Mouse (Mus musculus) heart, embryonic 16.5 days (tissue): Measurements from ENCODE around the gene Zdhhc14. TPM values are rescaled to one million over a fixed set of nuclear protein-coding genes. Genes with fewer than 3 reads are reported as not detected.

Experiments
- ATAC-seq: fragments of 200-750 bp; cut with Nextera tagmentation; replicated peaks from 2 replicates; pipeline ENCODE4 v1.8.0; 2017; ENCODE audit warnings: moderate number of reproducible peaks; ENCODE audit not compliant: insufficient read depth, low FRiP score; ENCODE audit errors: extremely low read depth
- H3K27ac ChIP-seq: fragments of 300-500 bp; sonication (generic); 2 replicates; pipeline ENCODE4 v1.5.1; 2014; ENCODE audit warnings: mild to moderate bottlenecking, low read length, control low read depth, moderate library complexity
- H3K27me3 ChIP-seq: fragments of 300-500 bp; sonication (generic); 2 replicates; pipeline ENCODE4 v1.6.1; 2014; ENCODE audit warnings: low read length, mixed read lengths; ENCODE audit not compliant: control insufficient read depth, insufficient read depth
- H3K36me3 ChIP-seq: fragments of 300-500 bp; sonication (generic); 2 replicates; pipeline ENCODE4 v1.6.1; 2014; ENCODE audit not compliant: control insufficient read depth, insufficient read depth
- H3K4me1 ChIP-seq: fragments of 300-500 bp; sonication (generic); 2 replicates; pipeline ENCODE4 v1.6.1; 2014; ENCODE audit warnings: low read length, mixed read lengths; ENCODE audit not compliant: control insufficient read depth, insufficient read depth
- H3K4me2 ChIP-seq: fragments of 300-500 bp; sonication (generic); 2 replicates; pipeline ENCODE4 v1.6.1; 2014; ENCODE audit warnings: low read depth, mild to moderate bottlenecking, control low read depth, low read length
- H3K4me3 ChIP-seq: fragments of 300-500 bp; sonication (generic); 2 replicates; pipeline ENCODE4 v1.5.1; 2014; ENCODE audit warnings: mild to moderate bottlenecking, control low read depth, low read length
- H3K9ac ChIP-seq: fragments of 300-500 bp; sonication (generic); 2 replicates; pipeline ENCODE4 v1.6.1; 2014; ENCODE audit warnings: low read length, control low read depth
- H3K9me3 ChIP-seq: fragments of 300-500 bp; sonication (generic); replicated peaks from 2 replicates; pipeline ENCODE4 v1.6.1; 2016; ENCODE audit warnings: low read length; ENCODE audit not compliant: control insufficient read depth
- WGBS: fragments of 180-500 bp; shearing (Covaris S2); extraction: QIAGEN DNeasy Blood & Tissue Kit; methylation state at CpG from one replicate; pipeline ENCODE4 v1.1.7; 2014; 5-methylcytosine and 5-hydroxymethylcytosine counted together
- polyA plus RNA-seq: library from polyadenylated mRNA; unstranded; fragments of >200 nt; fragmentation: Nextera tagmentation; extraction: Ambion mirVana; gene quantifications from 2 replicates; pipeline ENCODE4 v1.2.1, GENCODE M21; 2015

Zdhhc14 gene
- polyA plus RNA-seq, 1 experiment from 2014 or later: 1.3 TPM

DNA sequence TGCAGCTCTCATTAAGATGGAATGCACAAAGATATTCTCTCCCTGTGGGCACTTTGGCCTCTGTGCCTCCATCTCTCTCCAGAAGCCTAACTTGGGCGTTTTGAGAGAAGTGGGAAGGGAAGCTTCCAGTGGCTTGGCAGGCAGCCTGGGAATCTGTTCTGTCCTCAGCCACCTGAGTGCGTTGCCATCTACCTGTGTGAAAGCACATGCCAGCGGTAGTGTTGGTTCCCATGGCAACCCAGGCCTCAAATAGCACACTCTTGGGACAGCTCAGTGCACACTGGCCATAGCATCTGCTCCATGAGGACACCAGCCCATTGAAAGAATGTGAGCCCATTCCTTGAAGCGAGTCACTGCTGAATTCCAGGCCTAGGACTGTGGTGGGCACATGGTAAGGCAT, 83.2 kb downstream of the Zdhhc14 start:
- H3K4me2 ChIP-seq: no peak overlapping the region
- WGBS: 55% methylated on average over 4 of the region's 4 CpGs
- no peak overlapping the region for H3K4me3 ChIP-seq
- no peaks in the 10 kb centered on the region for H3K9me3 ChIP-seq
- no peaks in the 10 kb centered on the region for H3K4me1 ChIP-seq
- H3K36me3 ChIP-seq: no peaks in the 10 kb centered on the region
- H3K9ac ChIP-seq: no peak overlapping the region
- no peak for ATAC-seq
- no peak overlapping the region for H3K27ac ChIP-seq
- H3K27me3 ChIP-seq: no peaks in the 10 kb centered on the region

DNA sequence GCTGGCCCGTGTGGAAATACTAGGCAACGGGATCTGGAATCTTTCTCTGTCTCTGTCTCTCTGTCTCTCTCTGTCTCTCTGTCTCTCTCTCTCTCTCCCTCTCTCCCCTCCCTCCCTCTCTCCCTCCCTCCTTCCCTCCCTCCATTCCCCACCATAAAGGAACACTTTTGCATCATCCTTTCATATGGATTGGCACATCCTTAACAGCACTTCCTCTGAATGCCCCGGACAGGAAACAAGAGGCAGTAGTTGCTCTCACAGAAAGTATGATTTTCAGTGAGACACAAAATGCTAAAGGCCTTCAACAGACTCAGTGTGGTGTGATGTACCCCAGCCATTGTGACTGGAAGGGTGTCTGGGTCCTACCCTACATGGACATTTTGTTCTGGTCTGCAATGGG, 89.9 kb downstream of the Zdhhc14 start:
- Histone ChIP-seq H3K27me3 (no peaks in the 10 kb centered on the region), H3K4me1 (no peaks in the 10 kb centered on the region), H3K36me3 (no peaks in the 10 kb centered on the region), H3K4me2 (no peak overlapping the region), H3K9ac (no peak overlapping the region), H3K4me3 (no peak overlapping the region), H3K27ac (no peak overlapping the region), H3K9me3 (no peaks in the 10 kb centered on the region; the same call in 1 of the 2 replicates)
- ATAC-seq: no peak
- 79% methylated on average over 3 of the region's 3 CpGs for WGBS

- H3K27me3 ChIP-seq: no peaks in the 10 kb centered on the region
- WGBS: 71% methylated on average over 5 of the region's 5 CpGs
- no peak overlapping the region for H3K4me3 ChIP-seq
- H3K4me1 ChIP-seq: no peaks in the 10 kb centered on the region
- no peaks in the 10 kb centered on the region; the same call in 1 of the 2 replicates for H3K9me3 ChIP-seq
- no peak for ATAC-seq
- no peaks in the 10 kb centered on the region for H3K36me3 ChIP-seq
- H3K27ac ChIP-seq: no peak overlapping the region
- no peak overlapping the region for H3K9ac ChIP-seq
- H3K4me2 ChIP-seq: no peak overlapping the region
Measured at GRCm38 (mm10) chr17:5582937-5583336, 90.6 kb downstream of the Zdhhc14 start.

- no peaks in the 10 kb centered on the region for H3K4me1 ChIP-seq
- H3K9me3 ChIP-seq: no peaks in the 10 kb centered on the region; the same call in 1 of the 2 replicates
- H3K27ac ChIP-seq: no peak overlapping the region
- no peak overlapping the region for H3K9ac ChIP-seq
- H3K27me3 ChIP-seq: no peaks in the 10 kb centered on the region
- H3K4me2 ChIP-seq: no peak overlapping the region
- WGBS: 61% methylated on average over 12 of the region's 12 CpGs
- no peaks in the 10 kb centered on the region for H3K36me3 ChIP-seq
- H3K4me3 ChIP-seq: no peak overlapping the region
- ATAC-seq: no peak
Measured at GRCm38 (mm10) chr17:5583472-5584145, 91.3 kb downstream of the Zdhhc14 start.

DNA sequence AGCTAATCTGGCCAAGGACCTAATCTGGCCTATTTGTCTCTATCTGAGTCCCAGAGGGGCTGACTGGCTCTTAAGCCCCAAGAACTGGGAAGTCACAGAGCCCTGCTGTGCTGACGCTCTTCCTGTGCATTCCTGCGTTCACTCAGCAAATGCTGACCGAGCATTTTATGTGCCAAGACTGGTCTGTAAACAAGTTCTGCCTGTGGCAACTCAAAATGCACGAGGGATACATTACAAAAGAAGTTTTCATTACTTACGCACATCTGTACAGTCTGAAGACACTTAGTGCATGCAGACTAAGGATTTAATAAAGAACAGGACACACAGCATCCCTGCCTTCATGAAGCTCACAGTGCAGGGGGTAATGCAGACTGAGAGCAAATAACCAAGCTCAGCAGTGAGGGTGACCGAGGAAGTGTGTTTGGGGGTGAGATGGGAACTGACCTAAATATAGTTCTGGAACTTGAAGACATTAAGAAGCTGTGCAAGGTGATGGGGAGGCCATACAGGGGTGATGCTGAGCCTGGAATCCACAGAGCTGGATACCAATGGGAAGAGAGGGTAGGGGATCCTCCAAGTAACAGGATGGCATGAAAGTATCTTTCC, 99.3 kb downstream of the Zdhhc14 start:
- Histone ChIP-seq H3K9ac (no peak overlapping the region), H3K27ac (no peak overlapping the region), H3K4me2 (no peak overlapping the region), H3K36me3 (no peaks in the 10 kb centered on the region), H3K4me1 (no peaks in the 10 kb centered on the region), H3K27me3 (no peaks in the 10 kb centered on the region), H3K4me3 (no peak overlapping the region), H3K9me3 (no peaks in the 10 kb centered on the region; the same call in 1 of the 2 replicates)
- WGBS: 47% methylated on average over 6 of the region's 6 CpGs
- no peak for ATAC-seq

DNA sequence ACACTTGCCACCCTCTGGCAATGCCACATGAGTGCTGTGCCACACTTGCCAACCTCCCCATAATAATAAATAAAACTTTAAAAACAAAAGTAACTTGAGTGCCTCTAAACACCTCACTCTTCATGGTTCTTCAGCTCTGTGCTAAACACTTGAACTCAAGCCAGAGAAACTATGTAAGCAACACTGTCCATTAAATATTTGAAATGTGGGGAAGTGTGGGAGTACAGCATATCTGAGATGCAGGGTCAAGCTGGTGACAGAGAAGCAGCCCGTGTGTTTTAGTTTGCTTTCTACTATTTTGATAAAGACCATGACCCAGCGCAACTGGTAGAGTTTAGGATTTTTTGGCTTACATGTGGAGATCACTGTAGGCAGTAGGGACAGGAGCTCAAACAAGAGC, 100.7 kb downstream of the Zdhhc14 start:
- WGBS: 48% methylated on average over 2 of the region's 2 CpGs
- H3K27ac ChIP-seq: no peak overlapping the region
- no peaks in the 10 kb centered on the region for H3K27me3 ChIP-seq
- no peak overlapping the region for H3K9ac ChIP-seq
- H3K4me2 ChIP-seq: no peak overlapping the region
- no peaks in the 10 kb centered on the region for H3K36me3 ChIP-seq
- H3K9me3 ChIP-seq: no peaks in the 10 kb centered on the region
- ATAC-seq: no peak
- no peaks in the 10 kb centered on the region for H3K4me1 ChIP-seq
- H3K4me3 ChIP-seq: no peak overlapping the region

- Histone ChIP-seq H3K27me3 (no peaks in the 10 kb centered on the region), H3K4me3 (no peak overlapping the region), H3K9me3 (no peaks in the 10 kb centered on the region), H3K4me1 (no peaks in the 10 kb centered on the region), H3K27ac (no peak overlapping the region), H3K36me3 (no peaks in the 10 kb centered on the region), H3K9ac (no peak overlapping the region), H3K4me2 (no peak overlapping the region)
- no peak for ATAC-seq
- 73% methylated on average over 5 of the region's 5 CpGs for WGBS
Measured at GRCm38 (mm10) chr17:5595068-5595467, 102.7 kb downstream of the Zdhhc14 start.

DNA sequence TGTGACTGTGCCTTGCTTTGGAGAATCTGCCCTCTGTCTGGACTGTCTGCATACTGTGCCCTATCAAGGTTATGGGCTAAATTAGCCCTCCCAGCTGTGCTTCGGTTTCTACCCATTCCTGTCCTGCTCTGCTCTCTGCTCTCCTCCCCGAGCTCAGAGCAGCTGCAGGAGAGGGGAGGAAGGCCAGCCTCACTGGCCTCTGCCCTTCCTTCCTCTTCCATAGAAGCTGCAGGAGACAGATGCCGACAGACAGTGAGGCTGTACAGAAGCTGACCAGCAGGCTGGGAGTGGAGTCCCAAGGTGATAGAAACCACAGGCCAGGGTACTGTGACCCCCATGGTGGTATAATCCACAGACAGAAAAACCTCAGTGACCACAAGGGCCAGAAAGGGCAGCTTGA, 104.1 kb downstream of the Zdhhc14 start:
- Histone ChIP-seq H3K4me1 (no peaks in the 10 kb centered on the region), H3K9ac (no peak overlapping the region), H3K4me3 (no peak overlapping the region), H3K9me3 (no peaks in the 10 kb centered on the region), H3K27me3 (no peaks in the 10 kb centered on the region), H3K4me2 (no peak overlapping the region), H3K27ac (no peak overlapping the region; the same call in 1 of the 2 replicates), H3K36me3 (no peaks in the 10 kb centered on the region)
- ATAC-seq: peak; percentile 66
- WGBS: 20% methylated on average over 3 of the region's 3 CpGs

- no peaks in the 10 kb centered on the region for H3K27me3 ChIP-seq
- H3K9ac ChIP-seq: no peak overlapping the region
- H3K27ac ChIP-seq: no peak overlapping the region
- H3K9me3 ChIP-seq: no peaks in the 10 kb centered on the region
- H3K4me3 ChIP-seq: no peak overlapping the region
- no peaks in the 10 kb centered on the region for H3K4me1 ChIP-seq
- no peak overlapping the region for H3K4me2 ChIP-seq
- no peak for ATAC-seq
- H3K36me3 ChIP-seq: no peaks in the 10 kb centered on the region
- WGBS: 59% methylated on average over 4 of the region's 4 CpGs
Measured at GRCm38 (mm10) chr17:5598999-5599398, 106.6 kb downstream of the Zdhhc14 start.
